Mouse (Mus musculus) lung, postnatal 0 days (tissue): Measurements from ENCODE around the gene Dzip1.

ENCODE experiments used
- CTCF ChIP-seq: IDR thresholded peaks from 2 replicates; pipeline ENCODE4 v1.5.1; 2016; ENCODE audit warnings: antibody characterized with exemption, mild to moderate bottlenecking
- EP300 ChIP-seq: IDR thresholded peaks from 2 replicates; pipeline ENCODE4 v1.6.1; 2016; ENCODE audit warnings: antibody characterized with exemption, mild to moderate bottlenecking, control low read depth

- no peak for TF ChIP-seq CTCF
- no peak for TF ChIP-seq EP300
Observed at GRCm38 (mm10) chr14:118929779-118930178, 4.5 kb upstream of the Dzip1 start.
